Mouse (Mus musculus): Measurements from ENCODE around the gene Rps29.
A peak's percentile ranks its signal among the peaks of the same experiment; 100 is the strongest.
"Not testable (repeated sequence)": the region's sequence is repeated elsewhere in the genome, so short reads cannot be mapped to it uniquely, and the experiment has no call there.

Gene Rps29

DNA sequence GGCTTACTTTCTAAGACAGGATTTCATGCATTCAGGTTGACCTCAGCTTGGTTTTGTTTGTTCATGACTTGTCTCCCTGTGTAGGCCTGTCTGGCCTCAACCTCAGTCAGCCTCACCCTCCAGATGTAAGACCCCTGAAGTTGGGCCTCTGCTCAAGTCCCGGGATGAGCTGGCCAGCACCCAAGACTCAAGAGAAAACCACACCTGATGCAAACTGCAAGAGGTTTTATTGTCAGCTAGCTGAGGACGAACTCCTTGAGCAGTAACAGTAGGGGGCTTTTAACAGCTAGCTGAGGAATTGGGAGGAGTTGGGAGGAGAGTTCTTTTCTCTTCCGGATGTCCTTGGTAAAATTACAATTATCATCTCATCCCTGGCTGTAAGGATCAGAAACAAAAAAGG is 18.5 kb upstream of the Rps29 start:
- no peak for DNase-seq

DNA sequence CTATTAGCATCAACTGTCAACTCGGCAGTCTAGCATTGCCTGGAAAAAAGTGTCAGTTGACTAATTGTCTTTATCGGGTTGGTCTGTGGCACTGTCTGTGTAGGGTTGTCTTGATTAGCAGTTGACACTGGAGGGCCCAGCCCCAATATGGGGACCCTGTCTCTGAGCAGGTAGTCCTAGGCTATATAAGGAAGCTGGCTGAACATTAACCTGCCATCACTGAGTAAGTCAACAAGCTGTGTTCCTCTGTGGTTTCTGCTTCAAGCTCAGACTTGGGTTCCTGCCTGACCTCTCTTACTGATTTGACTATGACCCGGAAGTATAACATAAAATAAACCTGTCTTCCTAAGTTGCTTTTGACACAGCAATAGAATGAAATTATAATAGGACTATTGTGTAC is 17.0 kb upstream of the Rps29 start:
- DNase-seq = no peak

DNA sequence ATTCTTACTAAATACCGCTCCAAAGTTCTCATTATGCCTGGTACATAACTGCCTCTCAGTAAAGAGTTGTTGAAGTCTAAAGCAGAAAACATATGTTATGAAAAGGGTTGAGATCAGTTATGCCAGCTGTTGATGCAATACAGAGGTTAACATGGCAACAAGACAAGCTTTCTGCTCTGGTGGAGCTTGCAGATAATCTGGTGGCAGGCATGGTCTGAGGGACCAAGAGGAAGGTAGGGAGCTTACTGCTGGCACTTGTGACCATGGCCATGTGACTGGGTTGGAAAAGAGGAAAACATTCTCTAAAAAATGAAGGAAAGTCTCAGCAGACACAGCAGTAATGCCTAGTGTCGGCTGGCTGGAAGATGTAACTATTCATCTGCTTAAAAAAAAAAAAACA is 12.3 kb upstream of the Rps29 start:
- no peak for DNase-seq

DNA sequence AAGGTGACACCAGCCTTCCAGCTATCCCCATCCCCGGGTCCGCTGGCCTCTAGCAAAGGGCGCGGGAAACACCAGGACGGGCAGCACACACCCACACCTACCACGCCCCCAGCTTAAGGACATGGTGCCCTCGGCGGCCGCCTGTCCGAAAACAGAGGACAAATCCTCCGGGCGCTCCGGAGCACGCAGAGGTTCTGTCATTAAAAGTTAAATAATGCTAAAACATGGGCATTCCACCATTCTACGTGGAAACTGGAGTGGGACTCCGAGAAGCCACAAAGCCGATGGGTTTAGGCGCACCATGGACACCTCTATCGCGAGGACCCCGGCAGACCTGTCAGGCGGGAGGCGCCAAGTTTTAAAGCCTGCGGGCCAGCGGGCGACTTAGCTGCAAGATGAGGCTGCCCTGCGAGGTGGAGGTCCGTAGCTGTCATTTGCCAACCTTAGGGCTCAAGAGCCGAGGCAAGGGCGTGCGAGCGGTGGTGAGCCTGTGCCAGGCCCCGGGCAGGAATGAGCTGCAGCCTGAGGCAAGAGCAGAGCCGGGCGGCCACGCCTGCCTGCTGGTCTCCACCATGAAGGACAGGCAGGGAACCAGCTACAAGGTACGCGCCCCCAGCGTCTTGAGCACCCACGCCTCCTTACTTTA is 9.6 kb upstream of the Rps29 start, which contains the start of gene Lrr1:
Gene Lrr1 (plus strand): TSS at position 354 of the 646 bp plus-strand sequence.
- DNase-seq = peak; percentile 82

DNA sequence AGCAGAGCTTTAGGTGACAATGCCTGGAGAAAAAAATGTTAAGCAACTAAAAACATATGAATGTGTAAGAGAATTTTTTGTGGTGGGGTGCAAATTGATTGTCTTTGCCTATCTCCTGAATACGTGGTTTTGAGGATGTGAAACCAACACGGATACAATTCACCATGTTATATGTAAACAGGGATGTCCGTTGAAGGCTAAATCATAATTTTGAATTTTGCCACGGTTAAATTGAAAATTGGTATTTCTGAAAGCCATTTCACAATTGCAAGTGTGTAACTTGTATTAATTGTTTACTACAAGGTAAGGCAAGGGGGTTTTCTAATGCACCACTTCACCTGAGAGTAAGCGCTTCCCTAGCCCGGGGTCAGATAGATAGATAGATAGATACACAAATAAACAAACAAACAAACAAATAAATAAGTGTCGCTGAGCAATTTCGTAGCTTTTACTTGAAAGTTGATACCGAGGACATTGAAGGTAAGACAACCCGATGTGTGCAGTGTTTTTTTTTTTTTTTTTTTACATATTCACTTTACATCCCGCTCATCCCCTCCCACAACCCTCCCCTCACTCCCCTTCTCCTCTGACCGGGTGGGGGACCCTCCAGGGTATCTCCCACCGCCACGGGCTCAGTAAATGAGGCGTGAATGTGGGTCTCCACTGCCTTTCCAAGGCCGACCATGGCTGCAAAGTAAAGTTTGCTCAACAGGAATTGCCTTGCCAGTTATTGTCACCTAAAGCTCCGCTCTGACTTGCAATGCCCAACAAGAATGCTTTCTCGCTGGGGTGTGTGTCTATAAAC is 8.9 kb upstream of the Rps29 start:
- no peak for DNase-seq

DNA sequence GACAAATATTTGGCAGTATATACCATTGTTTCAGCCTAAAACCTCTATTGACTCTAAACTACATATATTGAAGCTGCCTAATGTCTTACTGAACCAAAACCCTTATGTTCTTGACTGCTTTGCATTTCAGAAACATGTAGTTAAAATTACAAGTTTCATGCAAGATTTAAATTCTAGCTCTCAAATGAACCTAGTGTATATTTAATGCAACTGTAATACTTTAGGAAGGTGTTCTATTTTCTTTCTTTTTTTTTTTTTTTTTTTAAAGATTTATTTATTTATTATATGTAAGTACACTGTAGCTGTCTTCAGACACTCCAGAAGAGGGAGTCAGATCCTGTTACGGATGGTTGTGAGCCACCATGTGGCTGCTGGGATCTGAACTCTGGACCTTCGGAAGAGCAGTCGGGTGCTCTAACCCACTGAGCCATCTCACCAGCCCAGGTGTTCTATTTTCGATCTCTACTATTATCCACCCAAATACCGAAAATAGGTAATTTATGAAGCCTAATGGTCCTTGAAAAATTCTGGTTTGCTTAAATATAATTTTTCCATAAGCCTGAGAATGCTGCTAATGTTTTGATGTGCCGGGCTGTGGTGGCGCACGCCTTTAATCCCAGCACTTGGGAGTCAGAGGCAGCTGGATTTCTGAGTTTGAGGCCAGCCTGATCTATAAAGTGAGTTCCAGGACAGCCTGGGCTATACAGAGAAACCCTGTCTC is 8.0 kb upstream of the Rps29 start:
- DNase-seq = not testable (repeated sequence)

DNA sequence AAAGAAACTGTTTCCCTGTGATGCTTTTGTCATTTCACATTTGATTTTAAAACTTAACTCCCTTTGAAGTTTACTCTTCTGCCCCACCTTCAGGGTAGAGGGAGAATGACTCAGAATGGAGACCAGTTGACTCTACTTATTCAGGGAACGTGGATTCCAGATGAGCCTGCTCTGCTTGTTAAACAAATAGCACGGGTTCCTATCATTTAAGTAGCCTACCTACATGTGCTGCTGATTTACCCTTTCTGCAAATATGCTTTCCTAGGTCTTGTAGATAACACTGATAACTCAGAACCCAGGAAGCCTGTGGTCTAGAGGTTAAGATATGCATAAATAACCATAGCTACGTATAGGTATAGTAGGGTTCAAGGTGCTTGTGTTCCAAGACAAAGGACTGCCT is 5.9 kb upstream of the Rps29 start:
- no peak for DNase-seq

DNA sequence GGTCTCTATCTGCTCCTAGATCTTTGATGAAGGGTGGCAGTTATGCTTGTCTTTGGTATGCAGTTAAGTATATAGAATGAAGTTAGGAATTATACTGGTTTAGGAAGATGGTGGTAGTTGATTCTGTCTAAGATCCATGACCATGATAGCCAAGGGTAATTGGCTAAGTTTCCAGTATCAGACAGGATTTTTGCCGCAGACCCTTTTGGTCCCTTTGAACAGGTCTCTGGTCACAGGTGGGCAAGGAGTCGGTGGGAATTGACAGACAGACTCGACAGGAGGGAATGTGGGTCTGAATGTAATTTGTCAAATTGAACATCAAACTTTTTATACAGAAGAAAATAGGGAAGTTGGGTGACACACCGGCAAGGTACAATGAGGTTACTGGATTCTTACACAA is 4.6 kb upstream of the Rps29 start:
- not testable (repeated sequence) for DNase-seq

DNA sequence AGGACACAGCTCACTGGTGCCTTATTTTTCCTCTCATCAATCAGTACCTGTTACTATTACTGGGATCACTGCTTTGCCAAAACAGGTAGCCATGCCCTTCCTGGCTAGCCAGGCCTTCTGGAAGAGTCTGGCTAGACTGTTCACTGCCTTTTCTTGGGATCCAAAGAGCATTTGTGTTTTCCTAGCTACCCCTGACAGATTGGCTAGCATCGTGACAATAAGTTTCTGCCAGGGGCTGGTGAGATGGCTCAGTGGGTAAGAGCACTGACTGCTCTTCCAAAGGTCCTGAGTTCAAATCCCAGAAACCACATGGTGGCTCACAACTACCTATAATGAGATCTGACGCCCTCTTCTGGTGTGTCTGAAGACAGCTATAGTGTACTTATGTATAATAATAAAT is 1.7 kb upstream of the Rps29 start:
- DNase-seq = not testable (repeated sequence)

DNA sequence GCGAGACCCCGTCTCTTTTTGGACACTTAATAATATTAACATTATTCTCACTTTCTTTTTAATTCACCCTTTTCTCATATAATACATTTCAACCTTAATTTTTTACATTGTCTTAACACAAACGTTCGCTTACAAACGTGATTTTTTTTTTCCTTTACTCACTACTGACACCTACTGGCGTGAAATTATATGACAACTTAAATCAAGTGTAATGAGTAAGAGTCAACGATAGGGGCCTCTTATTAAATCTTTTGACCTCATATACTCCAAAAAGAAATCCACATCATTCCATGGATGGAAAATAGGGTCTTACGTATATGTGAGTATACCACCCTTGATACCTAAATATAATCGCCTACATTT is 573 bp upstream of the Rps29 start:
- no peak for DNase-seq

DNA sequence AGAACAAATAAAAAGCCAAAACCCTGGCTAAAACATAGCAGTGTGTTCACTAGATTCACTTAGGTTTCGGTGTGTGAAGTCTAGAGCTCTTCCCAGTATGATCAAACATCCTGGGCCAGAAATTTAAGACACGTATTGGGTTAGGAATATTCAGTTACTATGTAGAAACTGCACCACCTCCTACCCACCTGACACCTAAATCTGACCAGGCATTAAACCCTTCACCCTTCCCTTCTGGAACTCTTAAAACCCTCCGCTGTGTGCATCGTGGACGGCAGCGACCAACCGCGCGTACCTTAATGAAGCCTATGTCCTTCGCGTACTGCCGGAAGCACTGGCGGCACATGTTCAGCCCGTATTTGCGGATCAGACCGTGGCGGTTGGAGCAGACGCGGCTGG is 621 bp downstream of the Rps29 start:
- no peak for DNase-seq

DNA sequence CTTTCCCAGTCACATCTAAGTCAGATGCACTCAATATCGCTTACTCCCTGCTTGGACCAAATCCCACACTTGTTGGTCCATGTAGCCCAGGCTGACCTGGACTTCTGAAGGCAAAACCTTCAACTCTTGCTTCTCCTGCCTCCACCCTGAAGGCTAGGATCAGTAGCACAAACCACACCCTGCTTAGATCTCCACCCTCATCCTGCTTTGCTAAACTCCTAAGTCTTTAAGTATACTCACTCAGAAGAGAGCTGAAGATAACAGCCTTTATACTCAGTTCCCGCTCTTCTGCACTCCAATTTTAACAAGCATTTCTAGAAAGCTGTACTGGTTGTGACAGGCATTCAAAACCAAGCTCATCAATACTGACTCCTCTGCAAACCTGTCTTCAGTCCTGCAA is 1.9 kb downstream of the Rps29 start:
- no peak for DNase-seq

DNA sequence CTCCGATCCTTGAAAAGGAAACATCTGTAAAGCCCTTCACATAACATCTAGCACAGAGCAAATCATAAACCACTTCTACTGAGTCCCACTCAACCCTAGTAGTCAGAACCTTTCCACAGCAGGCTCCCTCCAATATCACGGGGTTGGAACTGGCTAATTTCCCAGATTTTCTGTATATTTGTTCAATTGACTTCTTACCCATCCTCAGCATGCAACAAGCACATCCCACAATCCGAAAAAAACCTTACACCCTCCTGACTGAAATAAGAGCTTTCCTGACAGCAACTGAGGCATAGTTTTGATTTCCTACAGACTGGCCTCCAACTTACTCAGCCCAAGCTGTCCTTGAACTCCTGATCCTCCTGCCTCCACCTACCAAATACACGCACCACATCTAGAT is 2.5 kb downstream of the Rps29 start:
- no peak for DNase-seq

DNA sequence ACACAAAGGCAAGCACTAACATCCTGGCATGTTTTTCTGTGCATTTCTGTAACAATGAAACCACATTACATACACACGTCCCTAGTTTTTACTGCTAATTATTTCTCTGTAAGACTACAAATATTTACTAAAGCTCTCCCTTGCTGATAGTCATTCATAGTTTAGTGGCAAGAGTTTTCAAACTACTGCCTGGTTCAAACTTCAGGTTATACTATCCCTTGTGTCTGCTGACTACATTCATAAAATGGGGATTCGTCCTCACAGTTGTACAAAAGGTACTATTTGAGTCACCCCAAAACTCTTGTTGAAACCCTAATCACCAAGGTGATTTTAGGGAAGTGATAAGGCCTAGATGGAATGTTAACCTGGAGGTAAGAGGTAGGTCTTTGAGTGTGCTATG is 3.1 kb downstream of the Rps29 start:
- DNase-seq = no peak

DNA sequence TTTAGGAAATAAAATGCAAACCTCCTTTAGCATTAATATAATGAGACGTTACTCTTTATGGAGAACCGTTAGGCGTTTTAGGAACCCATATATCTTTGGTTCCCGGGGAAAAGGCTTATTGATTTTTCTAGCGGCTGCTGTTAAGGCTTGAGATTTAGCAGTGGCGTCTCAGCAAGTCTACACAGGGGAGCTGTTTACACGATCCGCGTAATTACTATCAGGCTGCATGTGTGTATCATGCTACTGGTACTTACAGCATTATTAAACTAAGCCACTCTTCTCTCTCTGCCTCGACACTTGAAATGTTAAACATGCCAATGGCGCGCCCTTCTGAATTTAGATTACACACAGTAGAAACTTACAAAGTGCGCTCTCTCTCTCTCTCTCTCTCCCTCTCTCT is 8.9 kb downstream of the Rps29 start:
- no peak for DNase-seq

DNA sequence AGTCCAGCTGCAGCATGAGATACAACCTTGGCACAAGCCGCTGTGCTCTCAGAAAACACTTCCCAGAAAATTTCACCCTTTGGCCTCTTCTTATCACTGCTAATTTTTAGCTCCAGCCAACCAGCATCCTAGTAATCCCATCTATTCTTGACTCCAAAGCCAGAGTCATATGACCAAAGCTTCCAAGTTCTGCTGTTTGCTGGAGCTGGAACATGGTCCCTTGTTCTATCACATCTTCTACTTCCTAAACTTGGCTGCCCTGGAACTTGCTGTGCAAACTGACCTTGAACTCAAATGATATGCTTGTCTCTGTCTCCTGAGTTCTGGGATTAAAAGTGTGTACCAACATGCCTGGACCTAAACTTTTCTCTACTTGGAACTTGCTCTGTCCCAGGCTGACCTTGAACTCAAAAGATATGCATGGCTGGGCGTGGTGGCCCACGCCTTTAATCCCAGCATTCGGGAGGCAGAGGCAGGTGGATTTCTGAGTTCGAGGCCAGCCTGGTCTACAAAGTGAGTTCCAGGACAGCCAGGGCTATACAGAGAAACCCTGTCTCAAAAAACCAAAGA is 11.7 kb downstream of the Rps29 start:
- DNase-seq = no peak

DNA sequence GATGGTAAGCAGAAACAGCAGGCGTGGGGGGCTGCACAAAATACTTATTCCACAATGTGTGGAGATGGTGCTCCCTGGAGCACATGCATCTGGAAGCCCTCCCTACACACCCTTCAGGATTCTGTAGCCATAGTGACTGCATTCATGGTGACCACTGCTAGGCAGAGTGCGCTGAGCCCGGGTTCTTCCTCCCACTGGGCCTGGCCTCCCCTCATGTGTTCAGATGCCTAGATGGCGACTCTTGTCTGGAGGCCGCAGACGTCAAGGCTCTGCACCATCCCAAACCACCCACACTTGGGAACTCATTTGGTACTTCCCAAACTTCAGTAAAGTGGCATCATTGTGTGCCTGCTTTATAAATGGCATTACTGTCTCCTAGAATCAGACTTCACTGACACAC is 15.5 kb downstream of the Rps29 start:
- DNase-seq = no peak

DNA sequence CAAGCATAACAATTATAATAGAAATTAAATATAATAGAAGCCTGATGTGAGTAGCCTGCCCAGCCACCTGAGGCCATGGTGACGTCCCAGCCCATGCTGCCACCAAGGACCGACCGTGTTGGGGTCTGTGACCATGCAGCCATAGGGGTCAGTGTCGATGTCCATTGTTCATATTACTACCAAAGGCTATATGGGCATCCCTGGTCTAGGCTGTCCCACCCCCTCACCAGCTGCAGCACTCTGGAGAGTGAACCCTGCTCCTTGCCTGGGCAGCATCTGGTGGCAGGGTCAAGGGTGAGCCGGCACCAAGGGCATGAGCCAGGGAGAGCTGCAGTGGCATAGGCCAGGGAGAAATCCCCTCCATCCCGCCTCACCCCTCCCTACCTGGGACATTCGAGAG is 19.1 kb downstream of the Rps29 start:
- DNase-seq = no peak

DNA sequence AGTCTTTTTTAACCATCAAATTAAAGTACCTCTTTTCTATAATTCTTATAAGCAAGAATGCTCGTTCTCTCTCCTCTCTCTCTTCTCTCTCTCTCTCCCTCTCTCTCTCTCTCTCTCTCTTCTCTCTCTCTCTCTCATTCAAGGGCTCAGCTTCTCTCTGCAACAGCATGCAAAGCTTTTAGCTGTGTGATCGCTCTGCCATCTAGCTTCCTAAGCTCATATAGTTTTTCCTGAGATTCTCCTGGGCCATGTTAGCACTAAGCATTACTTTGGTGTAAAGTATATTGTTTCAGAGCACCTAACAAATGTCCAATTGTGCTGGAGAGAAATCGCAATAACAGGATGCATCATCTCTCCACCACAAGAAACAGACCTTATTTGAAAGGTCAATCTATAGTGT is 19.8 kb downstream of the Rps29 start:
- no peak for DNase-seq

DNA sequence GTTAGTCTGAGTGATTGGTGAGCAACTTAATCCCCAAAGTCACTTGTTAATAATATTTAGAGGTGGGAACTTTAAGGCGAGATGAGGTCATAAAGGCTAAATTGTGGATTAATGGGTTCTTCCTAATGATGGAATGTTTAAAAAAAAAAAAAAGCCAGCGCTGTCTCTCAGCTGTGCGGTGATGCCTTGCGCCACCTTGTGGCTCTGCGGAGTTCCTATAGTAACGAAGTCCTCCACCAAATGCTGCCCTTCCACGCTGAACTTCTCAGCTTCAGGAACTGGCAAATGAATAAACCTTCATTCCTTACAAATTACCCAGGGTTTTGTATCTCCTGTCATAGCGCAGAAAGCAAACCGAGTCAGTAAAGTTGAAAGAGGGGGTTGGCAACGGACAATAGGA is 27.0 kb downstream of the Rps29 start:
- DNase-seq = no peak

DNA sequence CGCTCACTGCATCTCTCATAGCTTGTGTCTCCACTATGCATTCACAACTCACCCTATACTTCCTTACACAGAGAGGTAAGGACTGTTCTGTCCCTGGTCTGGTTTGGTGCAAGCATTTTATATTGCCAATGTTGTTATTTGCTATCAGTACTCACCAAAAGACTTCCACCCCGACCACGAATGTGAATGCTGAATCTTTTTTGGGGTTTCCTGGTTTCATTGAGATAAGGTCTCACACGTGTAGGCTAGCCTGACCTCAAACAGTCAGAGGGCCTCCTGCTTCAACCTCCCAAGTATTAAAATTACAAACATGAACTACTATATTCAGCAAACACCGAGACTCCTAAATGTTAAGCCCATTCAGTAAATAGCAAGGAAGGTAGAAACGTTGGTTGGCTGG is 27.7 kb downstream of the Rps29 start:
- DNase-seq = no peak

DNA sequence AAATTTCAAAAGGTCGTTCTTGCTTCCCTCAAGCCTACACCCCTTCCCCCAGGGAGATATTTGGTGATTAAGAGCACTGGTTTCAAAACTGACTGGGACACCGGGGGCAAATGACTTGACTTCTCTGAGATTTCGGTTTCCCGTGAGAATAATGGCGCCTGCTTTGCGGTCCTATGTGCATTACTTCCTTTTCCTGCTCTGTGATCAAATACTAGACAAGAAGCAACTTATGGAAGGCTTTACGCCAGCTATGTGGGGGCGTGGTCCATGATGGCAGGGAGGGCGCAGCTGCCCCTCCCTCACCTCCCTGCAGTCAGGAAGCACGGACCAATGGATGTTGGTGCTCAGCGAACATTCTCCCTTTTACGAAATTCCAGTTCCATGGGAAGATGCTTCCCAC is 28.5 kb downstream of the Rps29 start:
- no peak for DNase-seq

DNA sequence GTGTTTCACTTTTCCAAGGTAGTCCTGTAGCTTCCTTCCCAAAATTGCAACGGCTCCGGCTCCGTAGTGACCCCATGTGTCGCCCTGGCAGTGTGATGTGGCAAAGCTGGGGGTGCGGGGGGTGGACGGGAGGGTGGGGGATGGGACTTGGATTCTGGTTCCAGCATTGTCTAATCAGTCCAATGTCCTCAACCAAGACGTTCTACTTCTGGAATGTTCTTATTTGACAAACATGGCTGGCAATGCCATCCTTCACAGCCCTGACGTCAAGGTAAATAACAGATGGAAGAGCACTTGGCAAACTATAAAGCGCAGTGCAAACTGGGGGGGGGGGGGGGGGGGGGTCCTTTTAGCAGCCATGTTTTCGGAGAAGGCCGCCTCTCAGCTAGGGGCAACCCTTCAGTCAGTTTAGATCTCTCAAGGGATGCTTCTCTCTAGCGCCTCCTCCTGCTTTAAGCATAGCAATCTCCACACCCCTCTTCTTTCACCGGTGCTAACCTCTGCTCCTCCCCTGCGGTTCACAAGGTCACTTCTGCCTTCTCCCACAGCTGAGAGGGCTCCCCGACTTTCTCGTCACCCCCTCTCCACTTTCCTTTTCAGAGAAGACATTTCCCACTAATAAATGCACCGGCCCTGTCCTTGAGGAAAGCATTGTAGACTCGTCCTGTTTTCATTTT is 29.2 kb downstream of the Rps29 start:
- DNase-seq = no peak

Data from cerebellum, adult 11-12 months (tissue).